Mouse (Mus musculus) midbrain, embryonic 11.5 days (tissue): Measurements from ENCODE around the gene Hist4h4. TPM values are rescaled to one million over a fixed set of nuclear protein-coding genes. Genes with fewer than 3 reads are reported as not detected.

Source experiments
- ATAC-seq: fragments of 200-750 bp; cut with Nextera tagmentation; 2 replicates; pipeline ENCODE4 v1.8.0; 2017; ENCODE audit warnings: moderate TSS enrichment, moderate library complexity; ENCODE audit not compliant: low FRiP score
- DNase-seq: peaks from one replicate; pipeline ENCODE4 v3.0.0; 2015; ENCODE audit warnings: low spot score; ENCODE audit errors: missing footprints
- H3K27ac ChIP-seq: fragments of 300-500 bp; sonication (generic); 2 replicates; pipeline ENCODE4 v1.5.1; 2014; ENCODE audit warnings: low read depth, low read length
- H3K27me3 ChIP-seq: fragments of 300-500 bp; sonication (generic); 2 replicates; pipeline ENCODE4 v1.6.1; 2014; ENCODE audit warnings: mild to moderate bottlenecking, low read length, moderate library complexity, mixed read lengths; ENCODE audit not compliant: control insufficient read depth, insufficient read depth
- H3K36me3 ChIP-seq: fragments of 300-500 bp; sonication (generic); 2 replicates; pipeline ENCODE4 v1.6.1; 2014; ENCODE audit warnings: mild to moderate bottlenecking, low read length, moderate library complexity, mixed read lengths; ENCODE audit not compliant: control insufficient read depth, insufficient read depth
- H3K4me1 ChIP-seq: fragments of 300-500 bp; sonication (generic); 2 replicates; pipeline ENCODE4 v1.6.1; 2014; ENCODE audit warnings: low read length; ENCODE audit not compliant: control insufficient read depth, insufficient read depth
- H3K4me2 ChIP-seq: fragments of 300-500 bp; sonication (generic); 2 replicates; pipeline ENCODE4 v1.6.1; 2014; ENCODE audit warnings: mild to moderate bottlenecking, moderate library complexity
- H3K4me3 ChIP-seq: fragments of 300-500 bp; sonication (generic); 2 replicates; pipeline ENCODE4 v1.5.1; 2014; ENCODE audit warnings: low read depth, low read length
- H3K9ac ChIP-seq: fragments of 300-500 bp; sonication (generic); 2 replicates; pipeline ENCODE4 v1.6.1; 2014; ENCODE audit warnings: low read length
- H3K9me3 ChIP-seq: fragments of 300-500 bp; sonication (generic); 2 replicates; pipeline ENCODE4 v1.6.1; 2016; ENCODE audit warnings: low read length; ENCODE audit not compliant: control insufficient read depth
- WGBS: fragments of 180-500 bp; shearing (Covaris S2); extraction: QIAGEN DNeasy Blood & Tissue Kit; methylation state at CpG from one replicate; pipeline ENCODE4 v1.1.7; 2014; 5-methylcytosine and 5-hydroxymethylcytosine counted together
- microRNA-seq: library from miRNA; unstranded; fragments of <30 nt; microRNA quantifications from one replicate; pipeline ENCODE4, GENCODE M21; 2017
- polyA plus RNA-seq: library from polyadenylated mRNA; unstranded; fragments of >200 nt; fragmentation: Nextera tagmentation; extraction: Ambion mirVana; gene quantifications from 2 replicates; pipeline ENCODE4 v1.2.1, GENCODE M21; 2014

The Hist4h4 gene
- polyA plus RNA-seq, 1 experiment from 2014 or later, result 0.67 TPM

DNA sequence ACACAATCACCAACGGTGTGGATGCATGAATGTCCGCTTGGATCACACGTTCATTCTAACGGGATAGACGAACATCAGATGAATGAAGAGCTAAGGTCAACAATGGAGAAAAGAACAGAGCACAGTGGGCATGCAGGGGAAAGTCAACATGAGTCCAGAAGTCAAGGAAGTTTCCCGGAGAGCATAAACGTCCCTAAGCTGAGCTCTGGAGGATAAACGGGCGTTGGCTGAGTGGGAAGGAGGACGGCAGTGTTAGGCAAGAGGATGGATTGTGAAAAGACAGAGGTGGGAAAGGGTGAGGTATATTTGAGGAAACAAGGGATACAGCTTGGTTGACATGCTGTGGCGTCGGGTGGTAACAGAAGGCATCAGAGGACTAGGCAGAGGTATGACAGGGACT, 22.1 kb downstream of the Hist4h4 start:
- ATAC-seq (no peak), DNase-seq (no peak)
- Histone ChIP-seq H3K4me2 (no peak overlapping the region), H3K9ac (no peak overlapping the region), H3K27me3 (no peaks in the 10 kb centered on the region), H3K36me3 (no peaks in the 10 kb centered on the region), H3K9me3 (no peaks in the 10 kb centered on the region), H3K4me1 (no peaks in the 10 kb centered on the region), H3K4me3 (no peak overlapping the region), H3K27ac (no peak overlapping the region)
- 83% methylated on average over 12 of the region's 12 CpGs for WGBS

DNA sequence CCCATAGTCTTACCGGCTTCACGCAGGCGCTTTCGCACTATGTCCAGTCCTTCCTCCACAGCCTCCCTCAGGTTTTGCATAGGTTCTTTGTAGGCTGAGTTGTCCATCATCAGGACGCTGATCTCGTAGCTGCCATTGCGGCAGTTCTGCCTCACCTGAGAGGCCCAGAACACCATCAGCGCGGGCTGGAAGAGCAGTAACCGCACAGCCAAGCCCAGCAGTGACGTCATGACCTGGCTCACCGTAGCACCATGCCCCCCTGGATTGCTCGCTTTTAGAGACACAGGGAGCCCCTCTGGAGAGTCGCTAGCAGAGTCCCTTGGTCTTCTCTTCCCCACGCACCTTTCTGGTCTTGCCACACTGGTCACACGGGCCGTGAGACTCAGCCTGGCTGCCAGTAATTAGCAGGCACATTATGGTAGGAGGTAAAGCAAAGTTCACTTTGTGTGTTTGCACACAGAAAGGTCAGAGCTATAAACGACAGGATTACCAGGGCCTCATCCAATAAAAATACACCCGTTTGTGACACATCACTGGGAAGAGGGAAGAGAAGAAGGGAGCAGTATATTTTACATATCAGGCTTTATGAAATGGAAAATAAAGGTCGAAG, 22.7 kb downstream of the Hist4h4 start, which contains the start of gene Gucy2c:
Gene Gucy2c (minus strand): TSS at position 389 of the 610 bp plus-strand sequence.
- Histone ChIP-seq H3K36me3 (no peaks in the 10 kb centered on the region), H3K9ac (no peak within 1 kb of the TSS), H3K4me2 (no peak within 1 kb of the TSS), H3K27me3 (no peaks in the 10 kb centered on the region), H3K9me3 (no peaks in the 10 kb centered on the region), H3K4me1 (no peaks in the 10 kb centered on the region), H3K27ac (no peak within 1 kb of the TSS), H3K4me3 (no peak within 1 kb of the TSS)
- ATAC-seq, result no peak
- whole genome bisulfite sequencing, result 81% methylated on average over 20 of the region's 20 CpGs
- DNase-seq, result no peak

DNA sequence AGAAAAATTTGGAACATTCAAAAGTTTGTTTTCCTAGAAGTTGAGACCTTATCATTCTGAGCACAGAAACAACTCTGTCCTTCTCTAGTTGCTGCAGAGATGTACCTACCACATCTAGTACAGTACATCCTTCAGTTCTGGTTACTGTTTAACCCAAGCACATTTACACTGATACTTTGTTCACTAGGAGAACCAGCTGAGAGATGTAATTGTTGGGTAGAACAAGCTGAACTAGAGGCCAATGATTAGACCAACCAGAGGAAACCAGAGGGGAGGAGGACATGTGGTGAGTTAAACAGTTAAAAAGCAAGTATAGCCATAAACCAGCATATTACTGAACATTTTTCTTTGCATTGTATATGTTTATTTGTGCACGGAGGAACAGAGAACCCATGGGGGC, 27.8 kb downstream of the Hist4h4 start:
- DNase-seq (no peak), ATAC-seq (no peak)
- Histone ChIP-seq H3K4me1 (no peaks in the 10 kb centered on the region), H3K4me3 (no peak overlapping the region), H3K4me2 (no peak overlapping the region), H3K27me3 (no peaks in the 10 kb centered on the region), H3K27ac (no peak overlapping the region), H3K9me3 (no peaks in the 10 kb centered on the region), H3K36me3 (no peaks in the 10 kb centered on the region), H3K9ac (no peak overlapping the region)
- 86% methylated on average over 1 of the region's 1 CpGs for WGBS

DNA sequence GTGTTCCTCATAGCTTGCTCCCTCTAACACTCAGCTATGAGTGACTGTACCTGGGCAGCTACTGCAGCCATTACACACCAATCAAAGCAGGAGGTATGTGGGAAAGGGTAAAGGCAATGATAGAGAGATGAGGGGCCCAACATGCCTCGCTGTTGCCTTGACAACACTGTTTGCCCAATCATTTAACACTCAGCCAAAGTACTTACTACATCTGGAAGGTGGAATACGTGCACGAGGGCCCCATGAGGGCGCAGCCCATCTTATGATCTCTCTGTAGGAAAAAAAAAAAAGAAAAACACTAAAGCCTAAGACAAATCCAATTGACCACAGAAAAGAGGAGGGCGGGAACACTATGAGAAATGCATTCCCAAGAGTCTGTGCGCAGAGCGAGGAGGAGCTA, 34.4 kb downstream of the Hist4h4 start:
- Histone ChIP-seq H3K36me3 (no peaks in the 10 kb centered on the region), H3K27me3 (no peaks in the 10 kb centered on the region), H3K4me3 (no peak overlapping the region), H3K27ac (no peak overlapping the region), H3K4me1 (no peaks in the 10 kb centered on the region), H3K4me2 (no peak overlapping the region), H3K9me3 (no peaks in the 10 kb centered on the region), H3K9ac (no peak overlapping the region)
- WGBS, result 87% methylated on average over 7 of the region's 7 CpGs
- ATAC-seq, result no peak
- no peak for DNase-seq

DNA sequence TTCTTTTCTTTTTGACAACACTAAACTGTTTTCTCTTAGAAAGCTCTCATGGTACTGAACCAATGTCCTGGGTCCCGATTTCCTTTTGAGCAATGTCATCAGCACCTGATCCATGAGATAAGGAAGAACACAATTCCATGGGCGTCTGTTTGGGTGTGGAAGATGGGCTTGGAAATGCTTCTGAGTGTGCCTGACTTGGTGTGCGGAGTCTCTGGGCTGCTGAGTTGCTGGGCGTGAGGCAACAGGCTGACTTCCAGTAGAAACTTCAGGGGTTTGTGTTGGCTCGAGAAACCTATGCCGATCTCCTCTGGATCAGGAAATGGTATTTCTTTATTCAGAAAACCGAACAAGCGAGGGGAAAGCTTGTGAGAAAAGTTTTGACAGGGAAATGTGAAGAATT, 35.1 kb downstream of the Hist4h4 start:
- Histone ChIP-seq H3K4me1 (no peaks in the 10 kb centered on the region), H3K4me3 (no peak overlapping the region), H3K27ac (no peak overlapping the region), H3K9ac (no peak overlapping the region), H3K36me3 (no peaks in the 10 kb centered on the region), H3K9me3 (no peaks in the 10 kb centered on the region), H3K27me3 (no peaks in the 10 kb centered on the region), H3K4me2 (no peak overlapping the region)
- ATAC-seq, result no peak
- WGBS, result 85% methylated on average over 8 of the region's 8 CpGs
- no peak for DNase-seq

DNA sequence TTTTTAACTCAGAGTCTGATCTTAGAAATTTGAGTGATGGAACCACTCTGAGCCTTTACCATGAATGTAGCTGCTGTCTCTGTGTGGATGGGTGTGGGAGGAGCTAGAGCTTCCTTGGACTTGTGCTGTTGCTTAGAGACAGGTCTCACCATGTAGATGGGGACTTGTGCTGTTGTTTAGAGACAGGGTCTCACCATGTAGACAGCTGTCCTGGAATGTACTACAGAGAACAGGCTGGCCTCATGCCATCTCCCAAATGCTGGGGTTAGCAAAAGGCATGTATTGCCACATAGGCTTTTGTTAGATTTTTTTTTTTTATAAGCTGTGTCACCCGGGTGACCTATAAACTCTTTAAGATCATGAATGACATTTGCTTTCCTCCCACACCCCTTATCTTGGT, 40.3 kb downstream of the Hist4h4 start:
- no peak overlapping the region for H3K27ac ChIP-seq

More for the DNA sequence above, 40.3 kb downstream of the Hist4h4 start:
- H3K9ac ChIP-seq, result no peak overlapping the region
- H3K9me3 ChIP-seq, result no peaks in the 10 kb centered on the region
- no peaks in the 10 kb centered on the region for H3K36me3 ChIP-seq
- DNase-seq (no peak), ATAC-seq (no peak)
- no peaks in the 10 kb centered on the region for H3K27me3 ChIP-seq
- H3K4me2 ChIP-seq, result no peak overlapping the region
- no peaks in the 10 kb centered on the region for H3K4me1 ChIP-seq
- no peak overlapping the region for H3K4me3 ChIP-seq
- WGBS, result 90% methylated on average over 1 of the region's 1 CpGs

Small RNA genes lying within 50 kb of the gene (microRNA-seq; reads per million reads assigned to microRNA genes)
- gene Gm44364, result not detected

Other genes with a start within 250 kb of the Hist4h4 start
- 0.84 and 1.4 TPM in 2 replicates for gene Plbd1, start 142.5 kb downstream of the Hist4h4 start, polyA plus RNA-seq
- 0.10 and 0.18 TPM in 2 replicates for gene Gucy2c, start 22.6 kb downstream of the Hist4h4 start, polyA plus RNA-seq
- gene H2afj, start 3.8 kb upstream of the Hist4h4 start, polyA plus RNA-seq, result 94.5 and 107 TPM in 2 replicates
- gene BC049715, start 23.2 kb upstream of the Hist4h4 start, polyA plus RNA-seq, result 1.1 and 1.2 TPM in 2 replicates
- 149 and 154 TPM in 2 replicates for gene Wbp11, start 23.8 kb upstream of the Hist4h4 start, polyA plus RNA-seq
- gene Smco3, start 31.0 kb upstream of the Hist4h4 start, polyA plus RNA-seq, result 0.12 and 0.21 TPM in 2 replicates
- gene Art4, start 53.3 kb upstream of the Hist4h4 start, polyA plus RNA-seq, result 0.90 and 0.94 TPM in 2 replicates
- 1.6 and 2.4 TPM in 2 replicates for gene Mgp, start 71.4 kb upstream of the Hist4h4 start, polyA plus RNA-seq
- gene Erp27, start 117.8 kb upstream of the Hist4h4 start, polyA plus RNA-seq, result not detected in 2 replicates
- not detected in 2 replicates for gene Pde6h, start 119.4 kb upstream of the Hist4h4 start, polyA plus RNA-seq
- gene Arhgdib, start 137.5 kb upstream of the Hist4h4 start, polyA plus RNA-seq, result 26.3 and 26.4 TPM in 2 replicates